Mouse (Mus musculus): Measurements from ENCODE around the gene Slc4a7. TPM values are rescaled to one million over a fixed set of nuclear protein-coding genes. Genes with fewer than 3 reads are reported as not detected.
"Not testable (repeated sequence)": the region's sequence is repeated elsewhere in the genome, so short reads cannot be mapped to it uniquely, and the experiment has no call there.

Slc4a7 gene
- polyA plus RNA-seq, 1 experiment from 2014 or later, result 32.9 TPM

DNA sequence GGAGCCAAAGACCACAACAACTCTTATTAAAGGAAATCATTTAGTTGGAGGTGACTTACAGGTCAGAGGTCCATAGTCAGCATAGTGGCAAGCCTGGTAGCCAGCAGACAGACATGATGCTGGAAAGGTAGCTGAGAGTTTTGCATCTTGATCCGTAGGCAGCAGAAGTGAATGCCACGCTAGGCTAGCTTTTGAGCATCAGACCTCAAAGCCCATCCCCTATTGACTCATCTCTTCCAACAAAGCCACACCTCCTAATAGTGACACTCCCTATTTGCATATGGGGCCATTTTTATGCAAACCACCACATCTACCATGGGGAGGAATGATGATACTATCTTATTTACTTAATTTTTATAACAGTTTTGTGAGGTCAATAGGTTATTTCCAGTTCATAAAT is 79.1 kb downstream of the Slc4a7 start:
- no peak overlapping the region for H3K9ac ChIP-seq (replicated peaks; ENCODE audit: low read length)
- H3K9me3 ChIP-seq (ENCODE audit: control insufficient read depth, low read length), result no peaks in the 10 kb centered on the region
- no peak for ATAC-seq (ENCODE audit: low FRiP score, low TSS enrichment)
- H3K4me2 ChIP-seq (ENCODE audit: low read length), result no peak overlapping the region
- H3K4me3 ChIP-seq (replicated peaks; ENCODE audit: low read depth, low read length), result no peak overlapping the region
- H3K27me3 ChIP-seq (ENCODE audit: control insufficient read depth, insufficient read depth, low read length), result no peaks in the 10 kb centered on the region
- no peaks in the 10 kb centered on the region for H3K4me1 ChIP-seq (ENCODE audit: control insufficient read depth, insufficient read depth, low read length)
- WGBS, result 91% methylated on average over 2 of the region's 2 CpGs
- H3K27ac ChIP-seq (replicated peaks; ENCODE audit: low read depth, low read length), result no peak overlapping the region
- DNase-seq, result no peak
- peaks cover 54% of the 10 kb centered on the region for H3K36me3 ChIP-seq (ENCODE audit: control insufficient read depth, insufficient read depth, low read length)

DNA sequence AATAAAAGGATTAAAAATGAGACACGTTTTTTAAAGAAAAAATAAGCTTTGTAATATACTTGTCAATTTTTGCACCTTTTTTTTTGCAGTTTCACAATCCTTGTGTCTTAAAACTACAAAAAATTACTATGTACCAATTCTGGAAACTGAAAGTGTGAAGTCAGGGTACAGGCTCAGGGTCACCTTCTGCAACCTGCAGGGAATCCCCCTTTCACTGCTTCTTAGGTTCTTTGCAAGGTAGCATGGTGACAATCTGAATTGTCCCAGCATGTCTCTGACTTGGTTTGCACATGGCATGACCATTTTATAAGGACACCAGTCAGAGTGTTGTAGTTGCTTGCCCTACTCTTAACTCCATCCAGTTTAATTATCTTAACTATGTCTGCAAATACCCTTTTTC is 82.1 kb downstream of the Slc4a7 start:
- no peak for ATAC-seq (ENCODE audit: low FRiP score, low TSS enrichment)
- H3K4me1 ChIP-seq (ENCODE audit: control insufficient read depth, insufficient read depth, low read length), result no peaks in the 10 kb centered on the region
- H3K27ac ChIP-seq (replicated peaks; ENCODE audit: low read depth, low read length), result no peak overlapping the region
- H3K27me3 ChIP-seq (ENCODE audit: control insufficient read depth, insufficient read depth, low read length), result no peaks in the 10 kb centered on the region
- H3K9me3 ChIP-seq (ENCODE audit: control insufficient read depth, low read length), result no peaks in the 10 kb centered on the region
- 92% methylated on average over 1 of the region's 1 CpGs for WGBS
- H3K4me2 ChIP-seq (ENCODE audit: low read length), result no peak overlapping the region
- DNase-seq, result no peak
- no peak overlapping the region for H3K4me3 ChIP-seq (replicated peaks; ENCODE audit: low read depth, low read length)
- no peak overlapping the region for H3K9ac ChIP-seq (replicated peaks; ENCODE audit: low read length)
- H3K36me3 ChIP-seq (ENCODE audit: control insufficient read depth, insufficient read depth, low read length), result peaks cover 46% of the 10 kb centered on the region

DNA sequence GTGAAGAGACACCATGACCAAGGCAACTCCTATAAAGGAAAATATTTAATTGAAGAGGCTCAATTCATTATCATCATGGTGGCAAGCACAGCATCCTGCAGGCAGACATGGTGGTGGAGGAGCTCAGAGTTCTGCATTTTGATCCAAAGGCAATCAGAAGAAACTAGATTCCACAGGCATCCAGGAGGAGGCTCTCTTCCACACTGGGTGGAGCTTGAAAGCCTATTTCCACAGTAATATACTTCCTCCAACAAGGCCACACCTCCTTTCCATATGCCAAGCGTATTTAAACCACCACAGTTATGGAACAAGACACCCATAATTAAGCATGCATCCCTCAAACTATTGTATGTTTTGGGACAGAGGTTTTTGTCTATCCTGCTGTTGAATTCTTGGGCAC is 84.9 kb downstream of the Slc4a7 start:
- H3K9me3 ChIP-seq (ENCODE audit: control insufficient read depth, low read length), result no peaks in the 10 kb centered on the region
- DNase-seq (no peak), ATAC-seq (ENCODE audit: low FRiP score, low TSS enrichment) (no peak)
- H3K4me2 ChIP-seq (ENCODE audit: low read length), result no peak overlapping the region
- H3K9ac ChIP-seq (replicated peaks; ENCODE audit: low read length), result no peak overlapping the region
- H3K27me3 ChIP-seq (ENCODE audit: control insufficient read depth, insufficient read depth, low read length), result no peaks in the 10 kb centered on the region
- no peak overlapping the region for H3K4me3 ChIP-seq (replicated peaks; ENCODE audit: low read depth, low read length)
- WGBS, result 96% methylated on average over 1 of the region's 1 CpGs
- H3K27ac ChIP-seq (replicated peaks; ENCODE audit: low read depth, low read length), result no peak overlapping the region
- no peaks in the 10 kb centered on the region for H3K4me1 ChIP-seq (ENCODE audit: control insufficient read depth, insufficient read depth, low read length)
- H3K36me3 ChIP-seq (ENCODE audit: control insufficient read depth, insufficient read depth, low read length), result peaks cover 47% of the 10 kb centered on the region

DNA sequence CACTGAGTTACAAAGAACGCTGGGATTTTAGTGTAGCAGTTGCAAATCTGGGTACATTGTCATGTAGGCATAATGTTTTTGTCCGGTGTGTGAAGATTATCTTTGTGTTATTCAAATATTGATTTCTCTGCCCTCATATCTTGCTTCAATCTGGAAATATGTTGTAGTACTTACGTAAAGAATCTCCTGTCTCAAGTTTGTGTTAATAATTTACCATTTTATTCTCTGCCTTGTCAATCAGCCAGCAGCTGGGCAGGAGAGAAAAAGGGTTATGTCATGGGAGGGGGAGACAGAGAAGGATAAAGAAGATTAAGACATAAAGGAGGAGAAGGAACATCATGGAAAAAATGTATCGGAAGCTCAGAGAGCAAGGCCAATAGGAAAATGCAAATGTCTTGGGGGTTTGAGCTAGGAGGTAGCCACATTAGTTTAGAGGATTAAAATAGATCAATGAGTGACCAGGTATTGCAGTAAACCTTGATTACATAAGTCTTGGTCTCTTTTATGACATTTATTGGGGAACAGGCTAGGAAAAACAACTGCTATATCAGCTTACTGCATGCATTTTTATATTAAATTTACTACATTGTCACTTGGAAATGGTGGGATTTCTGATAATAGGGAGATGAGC is 87.9 kb downstream of the Slc4a7 start:
- DNase-seq, result no peak
- H3K27ac ChIP-seq (replicated peaks; ENCODE audit: low read depth, low read length), result no peak overlapping the region
- no peaks in the 10 kb centered on the region for H3K4me1 ChIP-seq (ENCODE audit: control insufficient read depth, insufficient read depth, low read length)
- WGBS, result 75% methylated on average over 4 of the region's 4 CpGs
- no peak overlapping the region for H3K4me2 ChIP-seq (ENCODE audit: low read length)
- no peaks in the 10 kb centered on the region for H3K27me3 ChIP-seq (ENCODE audit: control insufficient read depth, insufficient read depth, low read length)
- no peak for ATAC-seq (ENCODE audit: low FRiP score, low TSS enrichment)
- H3K9ac ChIP-seq (replicated peaks; ENCODE audit: low read length), result no peak overlapping the region
- H3K9me3 ChIP-seq (ENCODE audit: control insufficient read depth, low read length), result no peaks in the 10 kb centered on the region
- H3K4me3 ChIP-seq (replicated peaks; ENCODE audit: low read depth, low read length), result no peak overlapping the region
- H3K36me3 ChIP-seq (ENCODE audit: control insufficient read depth, insufficient read depth, low read length), result peaks cover 45% of the 10 kb centered on the region

DNA sequence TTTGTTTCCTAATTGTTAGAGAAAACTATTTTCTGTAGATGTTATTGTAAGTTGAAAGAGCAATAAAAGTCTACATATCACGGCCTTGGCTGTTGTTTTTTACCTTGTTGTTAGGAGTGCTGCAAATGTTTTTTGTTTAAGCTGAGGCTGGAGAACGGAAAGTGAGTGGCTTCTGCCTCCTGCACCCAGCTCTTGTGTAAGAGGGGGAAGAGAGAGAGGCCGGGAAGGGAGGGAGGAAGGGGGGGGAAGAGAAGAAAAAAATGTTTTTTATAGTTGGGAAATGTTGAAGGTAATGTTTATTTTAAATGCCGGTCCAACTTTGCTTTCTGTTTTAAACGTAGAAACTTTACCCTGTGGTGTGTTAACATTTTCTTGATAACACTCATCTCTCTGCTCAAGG is 97.8 kb downstream of the Slc4a7 start:
- 94% methylated on average over 5 of the region's 5 CpGs for WGBS
- no peak overlapping the region for H3K9ac ChIP-seq (replicated peaks; ENCODE audit: low read length)
- no peak overlapping the region for H3K27ac ChIP-seq (replicated peaks; ENCODE audit: low read depth, low read length)

DNA sequence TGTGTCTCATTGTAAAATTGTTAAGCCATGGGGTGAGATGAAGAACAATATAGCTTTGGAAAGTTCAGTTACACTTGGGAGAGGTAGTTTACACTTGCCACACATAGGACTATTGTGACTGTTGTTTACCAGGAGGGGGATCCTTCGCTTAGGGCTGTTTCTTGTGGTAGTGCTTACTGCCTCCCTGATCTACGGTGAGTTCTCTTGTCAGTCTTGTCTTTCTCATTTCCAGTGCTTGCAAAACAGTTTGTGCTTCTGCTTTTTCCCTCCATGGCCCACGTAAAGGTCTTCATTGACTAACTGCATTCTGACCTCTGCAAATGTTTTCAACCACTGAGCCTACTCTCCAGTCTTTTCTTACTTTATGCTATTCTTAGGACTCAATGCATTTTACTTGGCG is 98.3 kb downstream of the Slc4a7 start:
- 96% methylated on average over 4 of the region's 4 CpGs for WGBS
- no peak for DNase-seq
- Histone ChIP-seq H3K4me3 (replicated peaks; ENCODE audit: low read depth, low read length) (no peak overlapping the region), H3K9ac (replicated peaks; ENCODE audit: low read length) (no peak overlapping the region), H3K27ac (replicated peaks; ENCODE audit: low read depth, low read length) (no peak overlapping the region), H3K4me1 (ENCODE audit: control insufficient read depth, insufficient read depth, low read length) (no peaks in the 10 kb centered on the region), H3K36me3 (ENCODE audit: control insufficient read depth, insufficient read depth, low read length) (peaks cover 14% of the 10 kb centered on the region; the same call in 1 of the 2 replicates), H3K27me3 (ENCODE audit: control insufficient read depth, insufficient read depth, low read length) (no peaks in the 10 kb centered on the region), H3K4me2 (ENCODE audit: low read length) (no peak overlapping the region), H3K9me3 (ENCODE audit: control insufficient read depth, low read length) (no peaks in the 10 kb centered on the region)
- no peak for ATAC-seq (ENCODE audit: low FRiP score, low TSS enrichment)

More for the DNA sequence above, 97.8 kb downstream of the Slc4a7 start:
- ATAC-seq (ENCODE audit: low FRiP score, low TSS enrichment), result no peak
- DNase-seq, result no peak
- peaks cover 14% of the 10 kb centered on the region; the same call in 1 of the 2 replicates for H3K36me3 ChIP-seq (ENCODE audit: control insufficient read depth, insufficient read depth, low read length)
- no peaks in the 10 kb centered on the region for H3K27me3 ChIP-seq (ENCODE audit: control insufficient read depth, insufficient read depth, low read length)
- no peak overlapping the region for H3K4me2 ChIP-seq (ENCODE audit: low read length)
- no peaks in the 10 kb centered on the region for H3K9me3 ChIP-seq (ENCODE audit: control insufficient read depth, low read length)
- no peaks in the 10 kb centered on the region for H3K4me1 ChIP-seq (ENCODE audit: control insufficient read depth, insufficient read depth, low read length)
- no peak overlapping the region for H3K4me3 ChIP-seq (replicated peaks; ENCODE audit: low read depth, low read length)

DNA sequence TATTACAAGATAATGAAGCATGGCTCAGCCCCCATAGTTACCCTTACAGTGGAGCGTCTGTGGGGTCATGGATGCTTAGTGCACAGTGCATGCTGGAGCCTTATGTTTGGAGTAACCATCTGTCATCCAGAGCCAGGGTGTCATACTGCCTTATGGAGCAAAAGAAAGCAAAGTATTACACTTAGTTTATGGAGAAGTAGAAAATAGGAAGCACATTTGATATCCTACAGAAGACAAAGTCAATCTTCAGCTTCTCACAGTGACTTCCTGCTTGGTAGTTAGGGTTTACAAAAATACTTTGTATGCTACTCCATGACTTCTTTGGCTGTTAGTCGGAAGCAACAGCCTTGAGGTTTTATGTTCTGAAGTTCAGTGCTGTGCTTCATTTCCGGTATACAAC is 98.7 kb downstream of the Slc4a7 start:
- DNase-seq (no peak), ATAC-seq (ENCODE audit: low FRiP score, low TSS enrichment) (no peak)
- 95% methylated on average over 3 of the region's 3 CpGs for WGBS
- Histone ChIP-seq H3K9ac (replicated peaks; ENCODE audit: low read length) (no peak overlapping the region), H3K27me3 (ENCODE audit: control insufficient read depth, insufficient read depth, low read length) (no peaks in the 10 kb centered on the region), H3K4me3 (replicated peaks; ENCODE audit: low read depth, low read length) (no peak overlapping the region), H3K4me1 (ENCODE audit: control insufficient read depth, insufficient read depth, low read length) (no peaks in the 10 kb centered on the region), H3K36me3 (ENCODE audit: control insufficient read depth, insufficient read depth, low read length) (peaks cover 14% of the 10 kb centered on the region; the same call in 1 of the 2 replicates), H3K27ac (replicated peaks; ENCODE audit: low read depth, low read length) (no peak overlapping the region), H3K9me3 (ENCODE audit: control insufficient read depth, low read length) (no peaks in the 10 kb centered on the region), H3K4me2 (ENCODE audit: low read length) (no peak overlapping the region)

DNA sequence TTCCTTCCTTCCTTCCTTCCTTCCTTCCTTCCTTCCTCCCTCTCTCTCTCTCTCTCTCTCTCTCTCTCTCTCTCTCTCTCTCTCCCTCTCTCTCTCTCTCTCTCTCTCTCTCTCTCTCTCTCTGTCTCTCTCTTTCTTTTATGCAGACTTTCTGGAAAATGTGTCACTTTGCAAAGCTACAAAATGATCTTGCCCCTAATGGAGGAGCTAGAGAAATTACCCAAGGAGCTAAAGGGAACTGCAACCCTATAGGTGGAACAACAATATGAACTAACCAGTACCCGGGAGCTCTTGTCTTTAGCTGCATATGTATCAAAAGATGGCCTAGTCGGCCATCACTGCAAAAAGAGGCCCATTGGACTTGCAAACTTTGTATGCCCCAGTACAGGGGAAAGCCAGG is 101.0 kb downstream of the Slc4a7 start, which contains the start of gene Nek10:
Gene Nek10 (plus strand): TSS at position 301 of the 400 bp plus-strand sequence.
- not testable (repeated sequence) for ATAC-seq (ENCODE audit: low FRiP score, low TSS enrichment); H3K4me3 ChIP-seq (replicated peaks; ENCODE audit: low read depth, low read length); H3K27ac ChIP-seq (replicated peaks; ENCODE audit: low read depth, low read length); H3K4me1 ChIP-seq (ENCODE audit: control insufficient read depth, insufficient read depth, low read length); H3K9me3 ChIP-seq (ENCODE audit: control insufficient read depth, low read length); H3K9ac ChIP-seq (replicated peaks; ENCODE audit: low read length); H3K36me3 ChIP-seq (ENCODE audit: control insufficient read depth, insufficient read depth, low read length); DNase-seq; H3K4me2 ChIP-seq (ENCODE audit: low read length); H3K27me3 ChIP-seq (ENCODE audit: control insufficient read depth, insufficient read depth, low read length)
- WGBS, result no CpG with 5 or more reads among the region's 2 CpGs

DNA sequence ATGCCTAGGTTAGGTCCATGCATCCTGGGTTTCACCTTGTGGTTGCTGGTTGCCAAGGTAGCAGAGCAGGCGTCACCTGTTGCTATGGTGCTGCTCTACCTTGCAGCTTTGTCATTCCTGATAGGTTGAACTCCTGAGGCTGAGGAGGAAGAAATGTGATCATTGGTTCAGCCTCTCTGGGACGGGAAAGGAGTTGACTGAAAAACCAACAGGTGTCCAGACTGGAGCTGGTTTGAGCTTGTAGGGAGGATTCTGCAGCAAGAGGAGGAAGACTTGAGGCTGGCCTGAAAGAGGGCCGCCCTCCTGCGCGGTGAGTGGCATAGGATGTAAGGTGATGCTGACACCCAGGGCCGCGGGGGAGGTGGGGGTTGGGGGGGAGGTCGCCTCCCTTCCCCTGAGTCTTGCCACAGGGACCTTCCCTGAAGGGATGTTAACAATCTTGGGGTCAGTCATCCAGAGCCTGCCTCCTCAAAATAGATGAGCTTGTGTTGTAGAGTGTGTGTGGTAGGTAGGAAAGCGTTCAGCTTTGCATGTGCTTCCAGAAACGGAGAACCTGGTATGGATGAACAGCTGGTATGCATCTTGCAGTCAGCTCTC is 101.9 kb downstream of the Slc4a7 start:
- Histone ChIP-seq H3K4me2 (ENCODE audit: low read length) (no peak overlapping the region), H3K4me1 (ENCODE audit: control insufficient read depth, insufficient read depth, low read length) (no peaks in the 10 kb centered on the region), H3K9me3 (ENCODE audit: control insufficient read depth, low read length) (no peaks in the 10 kb centered on the region), H3K27me3 (ENCODE audit: control insufficient read depth, insufficient read depth, low read length) (no peaks in the 10 kb centered on the region), H3K4me3 (replicated peaks; ENCODE audit: low read depth, low read length) (no peak overlapping the region), H3K27ac (replicated peaks; ENCODE audit: low read depth, low read length) (no peak overlapping the region), H3K36me3 (ENCODE audit: control insufficient read depth, insufficient read depth, low read length) (peaks cover 7% of the 10 kb centered on the region; the same call in 1 of the 2 replicates), H3K9ac (replicated peaks; ENCODE audit: low read length) (no peak overlapping the region)
- peak; percentile 64 for ATAC-seq (ENCODE audit: low FRiP score, low TSS enrichment)
- 15% methylated on average over 10 of the region's 10 CpGs for WGBS
- DNase-seq, result peak; percentile 57

Measured in midbrain, embryonic 14.5 days (tissue).